Mouse (Mus musculus) erythroid progenitor cell, adult 5-6 weeks (primary cell): ENCODE results near the gene Bpnt1. TPM values are rescaled to one million over a fixed set of nuclear protein-coding genes. Genes with fewer than 3 reads are reported as not detected.
A peak's percentile ranks its signal among the peaks of the same experiment; 100 is the strongest.

ENCODE experiments used
- ATAC-seq: replicated peaks from 2 replicates; pipeline ENCODE4 v1.8.0; 2016; ENCODE audit warnings: moderate number of reproducible peaks, mild to moderate bottlenecking, moderate TSS enrichment, inconsistent platforms; ENCODE audit not compliant: poor library complexity, low FRiP score, severe bottlenecking
- total RNA-seq, 2 experiments: library from RNA; stranded (forward) in 1 of 2; stranded (reverse) in 1 of 2; fragments of 150-400 nt in 1 of 2; fragments of 186-747, 209-891 nt in 1 of 2; gene quantifications; 2 replicates each; pipeline versions ENCODE4 v1.2.3 to v1.2.4; 2015 to 2017; ENCODE audit warnings: low replicate concordance in 2 of 2

The Bpnt1 gene
- total RNA-seq, 2 experiments from 2014 or later = 5.9 TPM; not detected in 1

DNA sequence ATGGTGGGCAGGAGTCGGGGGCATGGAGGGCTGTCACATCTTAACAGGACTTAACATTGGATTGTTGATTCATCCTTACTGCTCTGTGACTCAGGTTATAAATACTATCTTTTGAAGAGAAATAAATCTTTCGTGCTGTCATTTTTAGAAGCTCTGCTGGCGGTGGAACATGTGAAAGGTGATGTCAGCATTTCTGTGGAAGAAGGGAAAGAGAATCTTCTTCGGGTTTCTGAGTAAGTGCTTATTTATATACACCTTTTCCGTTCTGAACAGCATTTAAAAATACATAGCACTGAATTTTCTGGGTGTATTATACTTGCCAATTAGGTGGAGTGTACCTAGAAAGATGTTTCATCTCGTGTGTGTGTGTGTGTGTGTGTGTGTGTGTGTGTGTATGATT lies 35.4 kb downstream of the Bpnt1 start:
- no peak for ATAC-seq

DNA sequence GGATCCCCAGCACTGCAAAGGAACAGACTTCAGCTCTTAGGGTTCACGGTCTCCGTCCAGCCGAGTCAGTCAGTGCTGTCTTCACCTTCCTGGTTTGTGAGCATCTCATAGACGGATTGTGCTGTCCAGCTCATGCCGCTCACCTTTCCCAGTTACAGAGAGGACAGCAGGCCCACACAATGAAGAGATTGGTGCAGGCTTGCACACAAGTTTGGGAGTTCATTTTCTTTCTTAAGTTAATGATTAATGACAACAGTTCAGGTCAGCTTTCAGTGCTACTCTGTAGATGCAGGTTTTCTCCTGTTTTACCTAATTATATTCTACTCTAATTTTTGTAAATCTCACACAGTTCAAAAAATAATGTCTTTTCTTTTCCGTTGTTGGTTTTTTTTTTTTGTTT lies 38.0 kb downstream of the Bpnt1 start:
- ATAC-seq = no peak

DNA sequence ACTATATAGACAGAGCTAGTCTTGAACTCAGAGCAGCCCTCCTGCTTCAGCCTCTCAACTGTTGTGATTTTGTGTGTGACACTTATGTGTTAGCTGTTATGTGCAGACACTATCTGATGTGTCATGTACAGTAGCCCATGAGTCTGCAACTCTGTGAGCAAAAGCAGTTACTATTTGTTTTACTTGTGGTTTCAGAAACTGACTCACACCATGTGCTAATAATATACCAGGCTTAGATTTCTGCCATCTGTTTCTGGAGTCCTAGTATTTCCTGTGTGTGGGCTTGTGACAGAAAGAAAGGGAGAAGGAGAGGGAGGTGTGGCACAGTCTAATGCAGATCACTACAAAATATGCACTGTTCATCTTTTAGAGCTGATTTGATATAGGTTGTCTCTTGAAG lies 44.4 kb downstream of the Bpnt1 start:
- no peak for ATAC-seq

DNA sequence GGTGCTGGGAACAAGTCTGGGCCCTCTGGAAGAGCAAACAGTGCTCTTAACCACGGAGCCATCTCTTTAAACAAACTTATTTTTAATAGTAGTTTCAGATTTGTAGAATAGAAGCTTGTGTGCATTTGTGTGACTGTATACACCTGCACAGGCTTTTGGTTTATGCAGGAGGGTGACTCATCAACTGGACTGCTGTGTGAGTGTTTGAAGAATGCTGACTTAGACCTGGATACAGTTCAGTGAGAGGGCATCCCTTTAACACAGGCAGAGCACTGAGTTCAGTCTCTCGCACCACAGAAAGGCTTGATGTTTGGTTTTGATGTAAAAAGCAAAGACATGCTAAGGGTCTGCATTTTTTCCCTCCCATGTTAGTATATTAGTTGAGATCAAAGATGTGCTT lies 45.5 kb downstream of the Bpnt1 start:
- no peak for ATAC-seq

DNA sequence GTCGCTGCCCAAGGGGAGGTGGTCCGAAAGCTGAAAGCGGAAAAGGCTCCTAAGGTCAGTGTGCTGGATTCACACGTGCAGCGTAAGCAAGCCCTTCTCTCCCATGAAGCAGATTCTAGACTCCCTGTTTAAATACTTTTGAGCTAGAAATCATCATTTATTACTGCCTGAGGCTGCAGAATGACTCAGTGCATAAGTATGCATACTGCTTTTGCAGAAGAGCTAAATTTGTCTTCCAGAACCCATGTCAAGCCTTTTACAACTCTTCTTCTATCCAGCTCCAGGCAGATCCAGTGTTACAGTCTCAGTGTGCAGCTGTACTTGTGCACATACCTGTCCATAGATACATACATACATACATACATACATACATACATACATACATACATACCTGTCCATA lies 69.7 kb downstream of the Bpnt1 start:
- no peak for ATAC-seq

DNA sequence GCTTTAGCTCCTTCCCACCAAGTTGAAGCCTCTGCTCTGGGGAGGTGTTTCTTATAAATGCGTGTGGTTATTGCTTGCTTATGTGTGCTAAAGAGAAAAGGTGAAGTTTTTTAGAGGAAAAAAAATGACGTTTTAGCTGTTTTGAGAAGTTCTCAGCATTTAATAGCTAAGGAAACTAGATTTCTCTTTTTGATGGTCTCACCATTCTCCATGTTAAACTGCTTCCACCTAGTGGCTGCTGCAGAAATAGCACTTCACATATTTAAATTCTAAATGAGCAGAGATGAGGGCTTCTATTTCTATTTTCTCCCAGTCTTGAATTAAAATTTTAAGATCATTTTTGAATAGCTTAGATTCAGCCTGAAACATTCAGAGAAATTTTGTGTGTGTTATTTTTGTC lies 72.1 kb downstream of the Bpnt1 start:
- ATAC-seq = peak; percentile 71; the same call in 1 of the 2 replicates

DNA sequence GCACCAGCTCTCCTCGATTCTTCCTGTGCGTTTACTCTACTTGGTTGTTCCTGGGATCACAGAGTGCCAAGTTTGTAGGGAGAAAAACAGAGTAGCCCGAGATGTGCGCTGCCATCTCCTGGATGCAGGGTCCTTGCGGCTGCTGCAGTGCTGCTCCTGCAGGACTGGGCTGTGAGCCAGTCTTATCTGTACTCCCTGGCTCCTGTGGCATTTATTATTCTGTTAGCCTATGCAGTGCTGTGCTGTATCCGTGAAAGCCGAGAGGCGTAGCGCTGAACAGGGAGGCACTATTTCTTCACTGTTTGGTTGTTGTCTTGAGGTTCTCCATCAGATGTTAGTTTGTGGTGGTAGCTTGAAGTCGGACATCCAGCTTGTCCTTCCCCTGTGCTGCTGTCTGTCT lies 74.0 kb downstream of the Bpnt1 start:
- no peak for ATAC-seq

Other genes with a start within 250 kb of the Bpnt1 start
- gene Rab3gap2, start 128.0 kb upstream of the Bpnt1 start, total RNA-seq (2015; ENCODE audit: low replicate concordance) = 7.9 and 15.5 TPM in 2 replicates
- gene Rab3gap2, start 128.0 kb upstream of the Bpnt1 start, total RNA-seq (2017; ENCODE audit: low replicate concordance) = 11.8 and 15.1 TPM in 2 replicates
- gene Iars2, start 2.8 kb upstream of the Bpnt1 start, total RNA-seq (2015; ENCODE audit: low replicate concordance) = 24.5 and 41.5 TPM in 2 replicates
- 16.3 and 21.1 TPM in 2 replicates for gene Iars2, start 2.8 kb upstream of the Bpnt1 start, total RNA-seq (2017; ENCODE audit: low replicate concordance)
- 27.0 and 41.9 TPM in 2 replicates for gene Eprs, start 30.9 kb downstream of the Bpnt1 start, total RNA-seq (2015; ENCODE audit: low replicate concordance)
- 38.1 and 46.3 TPM in 2 replicates for gene Eprs, start 30.9 kb downstream of the Bpnt1 start, total RNA-seq (2017; ENCODE audit: low replicate concordance)
- 6.8 and 17.6 TPM in 2 replicates for gene Slc30a10, start 122.7 kb downstream of the Bpnt1 start, total RNA-seq (2015; ENCODE audit: low replicate concordance)
- gene Slc30a10, start 122.7 kb downstream of the Bpnt1 start, total RNA-seq (2017; ENCODE audit: low replicate concordance) = 7.7 and 8.9 TPM in 2 replicates